Mouse (Mus musculus): ENCODE results near the gene Taf8.
"Not testable (repeated sequence)": the region's sequence is repeated elsewhere in the genome, so short reads cannot be mapped to it uniquely, and the experiment has no call there.

The Taf8 gene

DNA sequence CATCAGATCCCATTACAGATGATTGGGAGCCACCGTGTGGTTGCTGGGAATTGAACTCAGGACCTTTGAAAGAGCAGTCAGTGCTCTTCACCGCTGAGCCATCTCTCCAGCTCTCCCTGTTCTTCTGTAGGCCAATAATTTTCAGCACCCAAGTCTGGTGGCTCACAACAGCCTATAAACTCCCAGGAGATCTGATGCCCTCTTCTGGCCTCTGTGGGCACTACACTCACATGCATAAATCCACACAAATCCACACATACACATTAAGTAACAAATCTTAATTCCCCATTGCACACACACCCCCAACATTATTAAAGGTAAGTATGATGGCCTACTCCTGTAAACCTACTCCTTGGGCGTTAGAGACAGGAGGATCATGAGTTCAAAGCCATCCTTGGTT is 14.1 kb upstream of the Taf8 start:
- DNase-seq (ENCODE audit: low spot score in 2 of 2): no peak

GRCm38 (mm10) chr17:47515180-47515844 is 13.2 kb upstream of the Taf8 start:
- no peak for DNase-seq (ENCODE audit: low spot score in 2 of 2)

DNA sequence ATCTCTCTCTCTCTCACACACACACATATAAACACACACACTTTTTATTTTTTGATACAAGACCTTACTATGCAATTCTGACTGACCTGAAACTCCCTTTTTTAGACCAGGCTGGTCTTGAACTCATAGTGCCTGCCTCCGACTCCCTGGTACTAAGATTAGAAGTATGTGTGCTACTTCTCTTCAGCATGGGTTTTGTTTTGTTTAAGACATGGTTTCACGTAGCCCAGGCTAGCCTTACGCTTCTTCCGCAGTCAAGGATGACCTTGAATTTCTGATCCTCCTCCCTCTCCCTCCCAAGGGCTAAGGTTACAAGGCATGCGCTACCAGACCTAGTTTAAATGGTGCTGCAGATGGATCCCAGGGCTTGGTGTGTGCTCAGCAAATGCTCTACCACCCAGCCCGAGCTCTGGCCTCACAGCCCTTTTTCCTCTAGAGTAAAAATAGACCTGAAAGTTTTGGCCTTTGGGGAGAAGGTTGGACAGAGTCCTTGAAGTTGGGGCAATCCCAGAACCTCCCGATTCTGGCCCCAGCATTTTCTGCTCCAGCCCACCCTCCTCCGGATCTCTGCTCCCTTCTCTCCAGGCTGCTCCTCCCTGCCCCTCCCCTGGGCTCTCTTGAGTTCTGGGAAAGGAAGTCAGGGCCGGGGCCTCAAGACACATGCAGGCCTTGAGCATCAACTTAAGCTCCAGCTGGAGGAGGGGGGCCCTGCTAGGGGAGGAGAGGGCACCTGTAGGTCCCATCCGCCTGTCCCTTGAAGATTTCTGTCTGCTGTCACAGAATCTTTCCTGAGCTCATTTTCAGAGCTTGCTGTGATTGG is 11.1 kb upstream of the Taf8 start:
- no peak for DNase-seq (ENCODE audit: low spot score in 2 of 2)

- DNase-seq (ENCODE audit: low spot score in 2 of 2): peak; percentile 93
These were observed 9.3 kb upstream of the Taf8 start for GRCm38 (mm10) chr17:47511111-47512020.

- no peak for DNase-seq (ENCODE audit: low spot score in 2 of 2)
These were observed 7.1 kb upstream of the Taf8 start for GRCm38 (mm10) chr17:47509031-47509705.

DNA sequence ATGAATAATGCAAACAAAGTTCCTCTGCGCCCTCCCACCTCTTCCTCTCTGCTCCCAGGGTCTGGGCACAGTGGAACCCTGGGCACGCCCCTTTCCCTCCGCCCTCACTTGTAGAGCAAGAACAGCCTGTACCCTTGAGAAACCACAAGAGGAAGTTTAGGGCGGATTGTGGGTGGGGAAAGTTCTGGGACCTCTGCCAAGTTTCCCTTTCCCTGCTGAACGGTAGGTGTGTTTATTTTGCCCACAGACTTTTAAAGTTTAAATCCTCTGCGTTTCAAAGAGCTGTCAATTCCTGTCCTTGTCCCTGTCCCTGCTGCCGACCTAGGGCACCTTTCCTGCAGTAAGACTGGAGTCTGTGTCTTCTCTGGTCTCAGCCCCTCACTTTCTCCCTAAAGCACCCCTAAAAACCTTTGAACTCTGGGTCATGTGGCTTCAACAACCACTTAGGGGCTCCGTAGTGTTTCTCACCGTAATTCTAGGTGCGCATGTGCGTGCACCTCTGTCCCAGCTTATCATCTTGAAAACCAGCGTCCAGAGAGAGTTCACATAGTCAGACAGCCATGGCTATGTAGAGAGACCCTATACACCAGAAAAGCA is 6.0 kb upstream of the Taf8 start:
- peak; percentile 83 to 85 for DNase-seq (ENCODE audit: low spot score in 2 of 2)

DNA sequence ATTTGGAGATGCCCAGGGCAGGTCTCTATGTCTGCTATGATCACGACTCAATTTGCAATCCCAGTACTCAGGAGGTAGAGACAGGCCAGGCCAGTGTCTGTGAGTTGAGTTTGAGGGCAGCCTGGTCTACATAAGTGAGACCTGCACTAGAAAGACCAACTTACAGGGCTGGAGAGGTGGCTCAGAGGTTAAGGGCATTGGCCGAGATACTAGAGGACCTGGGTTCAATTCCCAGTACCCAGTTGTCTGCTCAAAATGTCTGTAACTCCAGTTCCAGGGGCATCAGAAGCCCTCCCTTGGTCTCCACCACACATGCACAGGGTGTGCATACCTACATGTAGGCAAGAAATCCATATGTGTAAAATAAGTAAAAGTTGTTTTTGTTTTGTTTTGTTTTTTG is 5.4 kb upstream of the Taf8 start:
- no peak for DNase-seq (ENCODE audit: low spot score in 2 of 2)

- DNase-seq (ENCODE audit: low spot score in 2 of 2): no peak
These were observed 4.6 kb upstream of the Taf8 start for GRCm38 (mm10) chr17:47506697-47507096.

GRCm38 (mm10) chr17:47506042-47506441 is 4.0 kb upstream of the Taf8 start:
- DNase-seq (ENCODE audit: low spot score in 2 of 2): no peak

DNA sequence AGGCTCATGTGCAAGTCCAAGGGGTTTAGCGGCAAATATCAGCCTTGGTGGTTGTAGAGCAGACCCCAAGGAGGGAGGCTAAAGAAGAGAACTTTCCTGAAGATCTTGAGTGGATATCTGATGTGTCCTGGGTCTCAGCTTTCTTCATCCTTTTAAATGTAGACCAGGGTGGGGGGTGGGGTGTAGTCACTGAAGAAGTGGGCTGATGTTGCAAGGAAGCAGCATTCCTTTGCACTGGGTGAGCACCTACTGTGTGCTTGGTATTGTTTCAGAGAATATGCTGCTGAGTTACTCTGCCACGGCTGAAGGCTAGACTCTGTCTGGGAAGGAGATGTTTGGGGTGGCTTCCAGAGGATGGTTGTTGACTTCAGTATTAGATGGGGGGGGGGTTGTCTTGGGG is 3.5 kb upstream of the Taf8 start:
- no peak for DNase-seq (ENCODE audit: low spot score in 2 of 2)

DNA sequence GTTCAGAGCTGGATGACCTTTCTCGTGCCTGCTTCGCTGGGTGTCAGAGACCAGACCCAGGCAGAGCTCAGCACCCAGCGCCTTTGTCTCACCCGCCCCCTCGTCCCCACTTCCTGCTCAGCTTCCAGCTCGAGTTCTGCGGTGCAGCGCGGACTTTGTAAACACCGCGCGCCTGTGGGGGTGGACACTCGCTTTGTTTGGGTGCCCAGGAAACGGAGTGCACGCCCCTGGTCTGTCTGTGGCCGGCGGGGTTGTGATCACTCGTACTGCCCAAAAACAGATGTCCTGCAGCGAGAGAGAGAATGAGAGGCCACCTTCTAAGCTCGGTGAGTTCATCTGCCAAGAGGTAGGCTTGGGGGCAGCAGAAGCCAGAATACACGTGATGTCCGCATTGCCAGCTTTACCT is 2.9 kb upstream of the Taf8 start, which contains the start of gene Ccnd3:
Gene Ccnd3, plus strand, starts transcription at position 111 of the 406 bp plus-strand sequence.
- DNase-seq (ENCODE audit: low spot score in 2 of 2): peak; percentile 47 to 48

DNA sequence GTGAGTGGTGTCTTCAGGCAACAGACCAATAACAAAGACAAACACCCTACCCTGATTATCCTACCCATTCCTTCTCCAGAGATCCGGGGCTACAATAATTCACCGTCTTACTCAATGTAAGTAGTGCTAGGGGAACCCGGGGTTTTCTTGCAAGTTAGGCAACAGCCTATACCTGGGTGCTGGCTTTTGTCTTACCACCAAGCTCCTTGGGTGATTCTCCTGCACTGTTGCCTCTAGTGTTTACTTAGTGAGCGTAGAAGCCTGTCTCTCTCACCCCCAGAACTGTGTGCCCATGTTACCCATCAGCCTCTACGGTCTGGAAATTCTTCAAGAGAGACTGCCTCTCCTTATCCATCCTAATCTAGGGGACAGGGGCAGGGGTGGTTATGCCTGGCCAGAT is 2.1 kb upstream of the Taf8 start:
- no peak for DNase-seq (ENCODE audit: low spot score in 2 of 2)

DNA sequence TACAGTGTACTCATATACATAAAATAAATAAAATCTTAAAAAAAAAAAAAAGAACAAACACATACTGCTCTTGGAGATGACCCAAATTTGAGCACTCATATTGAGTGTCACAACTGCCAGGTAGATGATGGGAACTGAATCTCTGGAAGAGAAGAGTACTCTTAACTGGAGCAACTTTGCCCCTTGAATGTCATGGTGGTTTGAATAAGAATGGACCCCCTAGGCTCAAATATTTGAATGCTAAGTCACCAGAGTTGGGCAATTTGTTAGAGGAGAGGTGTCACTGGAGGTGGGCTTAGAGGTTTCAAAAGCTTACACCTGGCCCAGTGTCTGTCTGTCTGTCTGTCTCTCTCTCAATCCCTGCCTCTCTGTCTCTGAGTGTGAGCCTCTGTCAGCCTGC is 1.6 kb upstream of the Taf8 start:
- DNase-seq (ENCODE audit: low spot score in 2 of 2): no peak

DNA sequence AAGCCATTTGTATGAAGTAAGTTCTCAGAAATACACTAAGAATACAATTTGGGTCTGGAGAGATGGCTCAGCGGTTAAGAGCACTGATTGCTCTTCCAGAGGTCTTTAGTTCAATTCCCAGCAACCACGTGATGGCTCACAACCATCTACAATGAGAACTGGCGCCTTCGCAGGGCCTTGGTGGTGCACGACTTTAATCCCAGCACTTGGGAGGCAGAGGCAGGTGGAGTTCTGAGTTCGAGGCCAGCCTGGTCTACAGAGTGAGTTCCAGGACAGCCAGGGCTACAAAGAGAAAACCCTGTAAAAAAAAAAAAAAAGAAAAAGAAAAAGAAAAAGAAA is 584 bp upstream of the Taf8 start:
- DNase-seq (ENCODE audit: low spot score in 2 of 2): not testable (repeated sequence)

DNA sequence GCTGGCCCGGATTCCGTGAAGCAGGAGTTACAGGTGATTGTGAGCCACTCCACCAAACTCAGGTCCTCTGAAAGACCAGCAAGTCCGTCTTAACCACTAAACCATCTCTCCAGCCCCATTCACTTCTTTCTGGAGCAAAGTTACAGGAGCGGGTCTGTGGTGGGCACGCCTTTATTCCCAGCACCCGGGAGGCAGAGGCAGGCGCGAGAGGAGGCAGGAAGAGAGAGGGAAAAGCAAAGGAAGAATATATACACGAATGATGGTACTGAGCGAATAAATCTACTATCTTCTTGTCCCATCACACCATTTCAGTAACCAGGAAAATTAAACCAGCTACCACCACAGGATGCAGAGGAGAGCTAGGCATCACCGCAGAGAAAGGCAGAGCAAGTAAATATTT is 561 bp downstream of the Taf8 start:
- DNase-seq (ENCODE audit: low spot score in 2 of 2): no peak

GRCm38 (mm10) chr17:47494132-47494531 is 8.0 kb downstream of the Taf8 start:
- DNase-seq (ENCODE audit: low spot score in 2 of 2): no peak

- no peak for DNase-seq (ENCODE audit: low spot score in 2 of 2)
These were observed 8.4 kb downstream of the Taf8 start for GRCm38 (mm10) chr17:47493653-47494052.

- DNase-seq (ENCODE audit: low spot score in 2 of 2): no peak
These were observed 9.4 kb downstream of the Taf8 start for GRCm38 (mm10) chr17:47492731-47493130.

DNA sequence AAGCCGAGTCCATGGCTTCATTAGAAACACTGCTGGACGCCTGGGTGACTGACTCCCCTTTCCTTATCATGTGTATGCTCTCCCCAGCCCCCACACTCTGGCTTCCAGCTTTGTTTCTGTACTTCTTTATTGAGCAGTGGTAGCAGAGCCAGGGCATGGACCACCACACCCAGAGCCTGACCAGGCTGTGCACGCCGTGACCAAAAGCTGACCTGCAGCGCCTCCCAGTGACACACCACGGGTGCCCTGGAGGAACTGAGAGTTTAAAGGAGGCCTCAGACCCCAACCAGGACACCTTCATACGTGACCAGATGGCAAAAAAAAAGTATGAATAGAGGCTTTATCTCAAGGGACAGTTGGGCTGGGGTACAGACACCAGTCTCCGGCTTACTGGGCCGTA is 11.3 kb downstream of the Taf8 start:
- no peak for DNase-seq (ENCODE audit: low spot score in 2 of 2)

DNA sequence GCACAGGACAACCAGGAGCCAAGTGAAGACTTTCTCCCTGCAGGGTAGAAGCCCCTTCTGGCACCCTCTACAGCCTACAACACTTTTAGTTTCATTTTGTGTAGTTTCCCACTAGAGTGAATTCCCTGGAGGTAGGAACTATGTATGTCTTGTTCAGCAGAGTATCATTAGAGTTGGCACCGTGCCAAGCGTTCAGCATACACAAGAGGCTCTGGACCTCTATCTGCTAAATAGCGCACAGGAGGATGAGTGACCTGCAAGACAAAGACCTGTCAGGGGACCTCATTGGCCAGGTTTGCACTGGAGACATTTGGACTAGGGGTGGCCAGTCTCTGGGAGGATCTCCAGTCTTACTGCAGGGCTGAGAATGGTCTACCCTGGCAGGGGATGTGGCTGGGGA is 16.3 kb downstream of the Taf8 start:
- DNase-seq (ENCODE audit: low spot score in 2 of 2): no peak

- no peak for DNase-seq (ENCODE audit: low spot score in 2 of 2)
These were observed 17.1 kb downstream of the Taf8 start for GRCm38 (mm10) chr17:47484993-47485392.

All from frontal cortex, postnatal 14 days (tissue).